Mouse (Mus musculus): ENCODE measurements around the gene Exoc4. TPM values are rescaled to one million over a fixed set of nuclear protein-coding genes. Genes with fewer than 3 reads are reported as not detected.

Gene Exoc4
- polyA plus RNA-seq, 1 experiment from 2014 or later = 10.9 TPM

DNA sequence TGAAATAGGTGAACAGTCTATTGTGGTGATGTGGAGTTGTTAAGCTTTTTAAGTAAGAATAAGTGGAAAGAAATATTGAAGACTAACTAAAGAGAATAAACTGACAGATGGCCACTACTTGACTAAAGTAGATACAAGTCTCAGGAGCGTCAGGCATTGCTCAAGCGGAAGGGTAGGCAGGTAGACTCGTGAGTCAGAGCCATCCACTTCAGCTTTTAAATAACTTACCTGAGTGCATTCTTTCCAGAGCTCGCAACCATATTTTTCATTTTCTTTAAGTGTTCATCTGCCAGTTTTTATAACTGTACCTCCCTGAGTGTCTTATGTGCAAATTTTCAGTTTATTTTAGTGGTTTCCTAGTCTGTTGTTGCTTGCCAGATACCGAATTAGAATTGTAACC is 219.6 kb downstream of the Exoc4 start:
- WGBS (ENCODE audit: insufficient replicate concordance) = 85% methylated on average over 5 of the region's 5 CpGs
- Histone ChIP-seq H3K4me2 (ENCODE audit: low read depth, low read length) (no peak overlapping the region), H3K4me1 (ENCODE audit: control insufficient read depth, low read depth, low read length) (peaks cover 12% of the 10 kb centered on the region), H3K27me3 (ENCODE audit: control insufficient read depth, insufficient read depth, low read depth, low read length) (no peaks in the 10 kb centered on the region), H3K4me3 (ENCODE audit: low read depth, low read length) (no peak overlapping the region), H3K9me3 (replicated peaks; ENCODE audit: control insufficient read depth, low read length) (no peaks in the 10 kb centered on the region), H3K36me3 (ENCODE audit: control insufficient read depth, insufficient read depth) (no peaks in the 10 kb centered on the region), H3K9ac (ENCODE audit: low read depth, low read length) (no peak overlapping the region), H3K27ac (ENCODE audit: low read length) (no peak overlapping the region)
- ATAC-seq (ENCODE audit: low read depth) = no peak

DNA sequence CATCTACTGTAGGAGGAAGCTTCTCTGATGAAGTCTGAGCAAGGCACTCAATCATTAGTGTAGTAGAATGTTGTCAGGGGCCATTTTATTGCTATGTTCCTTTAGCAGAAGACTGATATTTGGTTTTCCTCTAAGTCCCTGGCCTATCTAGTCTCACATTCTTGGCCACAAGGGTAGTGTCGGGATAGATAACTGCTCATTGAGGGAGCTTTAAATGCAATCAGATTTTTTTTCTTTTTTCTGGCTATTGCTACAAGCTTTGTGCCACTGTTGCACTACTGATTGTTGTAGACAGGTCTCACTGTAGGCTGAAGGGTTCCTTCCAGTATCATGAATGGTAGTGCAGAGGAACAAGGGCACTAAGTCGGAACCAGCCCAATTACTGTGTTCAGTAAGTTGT is 227.2 kb downstream of the Exoc4 start:
- Histone ChIP-seq H3K27me3 (ENCODE audit: control insufficient read depth, insufficient read depth, low read depth, low read length) (no peaks in the 10 kb centered on the region), H3K4me3 (ENCODE audit: low read depth, low read length) (no peak overlapping the region), H3K36me3 (ENCODE audit: control insufficient read depth, insufficient read depth) (no peaks in the 10 kb centered on the region), H3K27ac (ENCODE audit: low read length) (no peak overlapping the region), H3K4me2 (ENCODE audit: low read depth, low read length) (no peak overlapping the region), H3K4me1 (ENCODE audit: control insufficient read depth, low read depth, low read length) (no peaks in the 10 kb centered on the region), H3K9me3 (replicated peaks; ENCODE audit: control insufficient read depth, low read length) (no peaks in the 10 kb centered on the region), H3K9ac (ENCODE audit: low read depth, low read length) (no peak overlapping the region)
- no peak; the same call in 1 of the 2 replicates for ATAC-seq (ENCODE audit: low read depth)
- WGBS (ENCODE audit: insufficient replicate concordance) = 51% methylated on average over 2 of the region's 2 CpGs

DNA sequence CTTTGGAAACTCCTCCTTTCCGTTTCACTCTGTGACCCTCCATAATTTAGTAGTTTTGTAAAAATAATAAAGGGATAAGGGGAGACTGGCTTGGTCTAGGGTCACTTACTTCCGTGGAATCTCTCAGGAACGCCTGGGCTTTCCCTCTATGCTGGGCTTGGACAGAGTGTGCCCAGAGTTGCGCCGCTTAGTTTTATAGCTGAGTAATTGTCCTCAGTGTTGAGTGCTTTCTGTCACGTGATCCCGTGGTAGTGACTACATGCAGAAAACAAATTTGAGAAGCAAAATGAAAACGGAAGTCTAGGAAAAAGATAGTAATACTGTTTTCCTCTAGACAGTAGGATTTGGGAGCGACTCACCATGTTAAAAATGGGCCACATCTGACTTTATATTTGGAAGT is 235.7 kb downstream of the Exoc4 start:
- H3K4me2 ChIP-seq (ENCODE audit: low read depth, low read length) = no peak overlapping the region
- no peaks in the 10 kb centered on the region for H3K4me1 ChIP-seq (ENCODE audit: control insufficient read depth, low read depth, low read length)
- H3K27ac ChIP-seq (ENCODE audit: low read length) = no peak overlapping the region
- H3K9me3 ChIP-seq (replicated peaks; ENCODE audit: control insufficient read depth, low read length) = no peaks in the 10 kb centered on the region
- no peaks in the 10 kb centered on the region for H3K36me3 ChIP-seq (ENCODE audit: control insufficient read depth, insufficient read depth)
- no peak overlapping the region for H3K9ac ChIP-seq (ENCODE audit: low read depth, low read length)
- no peak for ATAC-seq (ENCODE audit: low read depth)
- 72% methylated on average over 9 of the region's 9 CpGs for WGBS (ENCODE audit: insufficient replicate concordance)
- H3K4me3 ChIP-seq (ENCODE audit: low read depth, low read length) = no peak overlapping the region
- H3K27me3 ChIP-seq (ENCODE audit: control insufficient read depth, insufficient read depth, low read depth, low read length) = no peaks in the 10 kb centered on the region

GRCm38 (mm10) chr6:33489788-33490187 is 240.9 kb downstream of the Exoc4 start:
- 70% methylated on average over 2 of the region's 2 CpGs for WGBS (ENCODE audit: insufficient replicate concordance)
- Histone ChIP-seq H3K27me3 (ENCODE audit: control insufficient read depth, insufficient read depth, low read depth, low read length) (no peaks in the 10 kb centered on the region), H3K36me3 (ENCODE audit: control insufficient read depth, insufficient read depth) (no peaks in the 10 kb centered on the region), H3K4me1 (ENCODE audit: control insufficient read depth, low read depth, low read length) (no peaks in the 10 kb centered on the region), H3K4me2 (ENCODE audit: low read depth, low read length) (no peak overlapping the region), H3K9ac (ENCODE audit: low read depth, low read length) (no peak overlapping the region), H3K4me3 (ENCODE audit: low read depth, low read length) (no peak overlapping the region), H3K9me3 (replicated peaks; ENCODE audit: control insufficient read depth, low read length) (no peaks in the 10 kb centered on the region), H3K27ac (ENCODE audit: low read length) (no peak overlapping the region)
- ATAC-seq (ENCODE audit: low read depth) = no peak

DNA sequence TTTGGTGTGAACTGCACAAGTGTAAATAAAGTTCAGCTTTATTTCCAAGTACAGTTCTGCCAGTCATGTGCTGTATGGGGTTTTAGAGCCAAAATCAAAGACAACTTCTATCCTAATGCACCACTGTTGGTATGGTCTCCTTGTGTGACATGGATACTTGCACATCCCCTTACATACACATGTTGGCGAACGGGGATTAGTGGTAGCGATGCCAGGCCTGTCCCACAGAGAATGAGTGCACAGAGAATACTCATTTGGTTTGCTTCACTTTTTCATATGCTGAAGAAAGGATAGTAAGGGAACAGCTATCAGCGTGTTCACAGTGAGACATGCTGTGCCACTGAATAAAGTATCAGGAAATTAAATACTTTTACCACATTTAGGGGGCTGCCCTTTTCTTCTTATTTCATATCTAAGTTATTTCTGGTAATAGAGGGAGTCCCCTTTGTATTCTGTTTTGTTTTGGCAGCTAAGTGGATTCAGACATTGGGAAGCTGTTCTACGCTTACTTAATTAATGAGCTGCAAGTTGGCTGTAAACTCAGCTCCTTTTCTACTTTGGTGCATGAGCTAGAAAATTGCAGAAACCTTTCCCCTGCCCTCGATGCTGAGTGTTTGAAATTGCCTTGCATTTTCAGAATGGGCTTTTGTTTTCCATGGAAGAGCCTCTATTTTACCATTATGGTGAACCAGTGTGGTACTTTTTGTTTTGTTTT is 247.4 kb downstream of the Exoc4 start:
- Histone ChIP-seq H3K4me1 (ENCODE audit: control insufficient read depth, low read depth, low read length) (no peaks in the 10 kb centered on the region), H3K9ac (ENCODE audit: low read depth, low read length) (no peak overlapping the region), H3K27ac (ENCODE audit: low read length) (no peak overlapping the region), H3K36me3 (ENCODE audit: control insufficient read depth, insufficient read depth) (no peaks in the 10 kb centered on the region), H3K4me3 (ENCODE audit: low read depth, low read length) (no peak overlapping the region), H3K9me3 (replicated peaks; ENCODE audit: control insufficient read depth, low read length) (no peaks in the 10 kb centered on the region), H3K4me2 (ENCODE audit: low read depth, low read length) (no peak overlapping the region), H3K27me3 (ENCODE audit: control insufficient read depth, insufficient read depth, low read depth, low read length) (no peaks in the 10 kb centered on the region)
- no peak for ATAC-seq (ENCODE audit: low read depth)
- WGBS (ENCODE audit: insufficient replicate concordance) = 74% methylated on average over 6 of the region's 6 CpGs

- H3K4me3 ChIP-seq (ENCODE audit: low read depth, low read length) = no peak overlapping the region
- H3K9ac ChIP-seq (ENCODE audit: low read depth, low read length) = no peak overlapping the region
- H3K36me3 ChIP-seq (ENCODE audit: control insufficient read depth, insufficient read depth) = no peaks in the 10 kb centered on the region
- no peaks in the 10 kb centered on the region for H3K9me3 ChIP-seq (replicated peaks; ENCODE audit: control insufficient read depth, low read length)
- no peak overlapping the region for H3K4me2 ChIP-seq (ENCODE audit: low read depth, low read length)
- H3K27ac ChIP-seq (ENCODE audit: low read length) = no peak overlapping the region
- no peaks in the 10 kb centered on the region for H3K4me1 ChIP-seq (ENCODE audit: control insufficient read depth, low read depth, low read length)
- no peak for ATAC-seq (ENCODE audit: low read depth)
- H3K27me3 ChIP-seq (ENCODE audit: control insufficient read depth, insufficient read depth, low read depth, low read length) = no peaks in the 10 kb centered on the region
Observed at GRCm38 (mm10) chr6:33497348-33497747, 248.5 kb downstream of the Exoc4 start.

DNA sequence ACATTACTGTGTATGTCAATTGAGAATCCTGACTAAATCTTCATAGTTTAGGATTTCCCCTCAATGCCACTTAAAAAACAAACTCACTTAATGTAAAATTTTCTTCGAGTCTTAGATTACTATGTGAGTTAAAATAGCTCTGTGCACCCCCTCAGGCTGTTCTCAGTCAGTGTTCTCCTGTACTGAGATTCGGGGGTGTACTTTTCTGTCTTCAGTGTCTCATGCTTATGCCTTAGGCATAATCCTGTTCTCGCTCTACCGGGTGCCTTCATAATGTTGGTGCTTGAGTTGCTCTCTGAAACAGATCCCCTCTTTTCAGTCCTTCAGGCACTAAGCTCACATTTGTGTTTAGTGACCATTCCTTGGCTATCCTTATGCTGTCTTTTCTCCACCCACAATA is 253.5 kb downstream of the Exoc4 start:
- Histone ChIP-seq H3K4me3 (ENCODE audit: low read depth, low read length) (no peak overlapping the region), H3K9me3 (replicated peaks; ENCODE audit: control insufficient read depth, low read length) (no peaks in the 10 kb centered on the region), H3K4me2 (ENCODE audit: low read depth, low read length) (no peak overlapping the region), H3K9ac (ENCODE audit: low read depth, low read length) (no peak overlapping the region), H3K4me1 (ENCODE audit: control insufficient read depth, low read depth, low read length) (no peaks in the 10 kb centered on the region), H3K36me3 (ENCODE audit: control insufficient read depth, insufficient read depth) (no peaks in the 10 kb centered on the region), H3K27ac (ENCODE audit: low read length) (no peak overlapping the region), H3K27me3 (ENCODE audit: control insufficient read depth, insufficient read depth, low read depth, low read length) (no peaks in the 10 kb centered on the region)
- no peak for ATAC-seq (ENCODE audit: low read depth)
- WGBS (ENCODE audit: insufficient replicate concordance) = 72% methylated on average over 4 of the region's 4 CpGs

DNA sequence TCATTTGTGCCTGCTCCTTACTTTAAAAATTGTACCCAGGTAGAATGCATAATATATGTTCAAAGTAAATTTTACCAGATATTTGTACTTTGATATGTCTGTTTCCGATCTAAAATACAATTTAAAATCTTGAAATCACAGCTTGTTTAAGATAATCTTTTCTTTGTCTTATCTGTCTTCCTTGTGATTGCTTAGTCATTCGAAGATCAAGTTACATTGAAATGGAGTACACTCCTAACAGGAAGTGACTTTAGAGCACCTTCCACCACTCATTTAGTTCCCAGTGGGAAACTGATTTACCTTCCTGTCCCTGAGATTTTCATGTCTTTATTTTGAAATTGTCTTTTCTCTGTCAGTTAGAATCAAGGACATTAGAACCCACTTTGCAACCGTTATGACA is 254.5 kb downstream of the Exoc4 start:
- Histone ChIP-seq H3K4me2 (ENCODE audit: low read depth, low read length) (no peak overlapping the region), H3K9me3 (replicated peaks; ENCODE audit: control insufficient read depth, low read length) (no peaks in the 10 kb centered on the region), H3K4me1 (ENCODE audit: control insufficient read depth, low read depth, low read length) (no peaks in the 10 kb centered on the region), H3K27me3 (ENCODE audit: control insufficient read depth, insufficient read depth, low read depth, low read length) (no peaks in the 10 kb centered on the region), H3K36me3 (ENCODE audit: control insufficient read depth, insufficient read depth) (no peaks in the 10 kb centered on the region), H3K4me3 (ENCODE audit: low read depth, low read length) (no peak overlapping the region), H3K9ac (ENCODE audit: low read depth, low read length) (no peak overlapping the region), H3K27ac (ENCODE audit: low read length) (no peak overlapping the region)
- WGBS (ENCODE audit: insufficient replicate concordance) = 59% methylated on average over 3 of the region's 3 CpGs
- ATAC-seq (ENCODE audit: low read depth) = no peak

GRCm38 (mm10) chr6:33507134-33507533 is 258.2 kb downstream of the Exoc4 start:
- H3K36me3 ChIP-seq (ENCODE audit: control insufficient read depth, insufficient read depth) = no peaks in the 10 kb centered on the region
- H3K4me1 ChIP-seq (ENCODE audit: control insufficient read depth, low read depth, low read length) = no peaks in the 10 kb centered on the region
- no peaks in the 10 kb centered on the region for H3K27me3 ChIP-seq (ENCODE audit: control insufficient read depth, insufficient read depth, low read depth, low read length)
- no peak for ATAC-seq (ENCODE audit: low read depth)
- H3K9me3 ChIP-seq (replicated peaks; ENCODE audit: control insufficient read depth, low read length) = no peaks in the 10 kb centered on the region
- no peak overlapping the region for H3K4me2 ChIP-seq (ENCODE audit: low read depth, low read length)
- no peak overlapping the region for H3K4me3 ChIP-seq (ENCODE audit: low read depth, low read length)
- H3K27ac ChIP-seq (ENCODE audit: low read length) = no peak overlapping the region
- H3K9ac ChIP-seq (ENCODE audit: low read depth, low read length) = no peak overlapping the region

All from liver, embryonic 16.5 days (tissue).